ENCODE assay signal across 20 mouse cellular contexts in the genomic region with DNA sequence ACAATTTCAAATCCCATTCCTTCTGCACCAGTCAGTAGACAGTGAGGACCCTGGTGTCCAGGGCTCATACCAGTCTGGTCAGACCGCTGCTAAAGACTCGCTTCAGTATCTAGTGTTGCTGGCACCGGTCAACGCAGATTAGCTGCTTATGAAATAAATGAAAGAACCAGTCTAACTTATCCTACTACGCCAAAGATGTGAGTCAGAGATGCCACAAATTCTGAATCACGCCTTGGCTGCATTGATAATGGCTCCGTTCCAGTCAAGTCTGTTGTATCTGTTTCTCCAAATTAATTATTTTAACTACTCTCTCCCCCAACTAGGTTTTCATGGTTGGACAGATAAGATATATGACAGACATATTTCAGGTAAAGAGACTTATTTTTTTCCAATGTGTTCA. TPM values are rescaled to one million over a fixed set of nuclear protein-coding genes. Genes with fewer than 3 reads are reported as not detected.
"Had no signal": no experiment of that assay in that cellular context is flagged by ENCODE, and none has a peak within 500 bp of the region (broad histone marks: within the 10 kb centered on the region; RNA-seq: fewer than 3 reads in every experiment).

No protein-coding gene starts in this region.

- H3K4me3 ChIP-seq: neural tube, embryonic 13.5 days had no signal

- H3K36me3 ChIP-seq: midbrain, embryonic 15.5 days had no signal

- H3K27ac ChIP-seq: kidney, postnatal 0 days; midbrain, embryonic 15.5 days; neural tube, embryonic 13.5 days; stomach, postnatal 0 days had no signal

- DNase-seq: kidney, adult 9 months; lung, embryonic 14.5 days; lung, postnatal 14 days; retina, postnatal 1 day; thymus, postnatal 4 days had no signal

- H3K9me3 ChIP-seq: limb, embryonic 10.5 days; midbrain, embryonic 10.5 days; midbrain, embryonic 15.5 days; neural tube, embryonic 13.5 days had no signal

- H3K9ac ChIP-seq: midbrain, embryonic 15.5 days; neural tube, embryonic 13.5 days had no signal

- ATAC-seq: intestine, postnatal 0 days; midbrain, embryonic 15.5 days had no signal

RNA-seq across cellular contexts. Expression of gene Enpp7, which starts 33.2 kb away (rescaled TPM):
- total RNA-seq: layer of hippocampus, adult 8-10 months; layer of hippocampus, postnatal 14 days; left cerebral cortex, adult 18-20 months; left cerebral cortex, postnatal 10 days; megakaryocyte, adult 5-6 weeks; monocyte, adult 5-6 weeks had no signal
- polyA plus RNA-seq: kidney, postnatal 0 days; limb, embryonic 10.5 days; liver, embryonic 11.5 days; liver, embryonic 16.5 days; lung, embryonic 14.5 days; midbrain, embryonic 10.5 days; midbrain, embryonic 15.5 days; neural tube, embryonic 13.5 days; stomach, postnatal 0 days had no signal
